Mouse (Mus musculus): ENCODE measurements at regions not wholly inside any gene's neighbourhood (a gene's known extent, or its start where the extent isn't known, plus 50 kb on each side); places are given as distances from the start of the nearest gene placed in this dataset.

DNA sequence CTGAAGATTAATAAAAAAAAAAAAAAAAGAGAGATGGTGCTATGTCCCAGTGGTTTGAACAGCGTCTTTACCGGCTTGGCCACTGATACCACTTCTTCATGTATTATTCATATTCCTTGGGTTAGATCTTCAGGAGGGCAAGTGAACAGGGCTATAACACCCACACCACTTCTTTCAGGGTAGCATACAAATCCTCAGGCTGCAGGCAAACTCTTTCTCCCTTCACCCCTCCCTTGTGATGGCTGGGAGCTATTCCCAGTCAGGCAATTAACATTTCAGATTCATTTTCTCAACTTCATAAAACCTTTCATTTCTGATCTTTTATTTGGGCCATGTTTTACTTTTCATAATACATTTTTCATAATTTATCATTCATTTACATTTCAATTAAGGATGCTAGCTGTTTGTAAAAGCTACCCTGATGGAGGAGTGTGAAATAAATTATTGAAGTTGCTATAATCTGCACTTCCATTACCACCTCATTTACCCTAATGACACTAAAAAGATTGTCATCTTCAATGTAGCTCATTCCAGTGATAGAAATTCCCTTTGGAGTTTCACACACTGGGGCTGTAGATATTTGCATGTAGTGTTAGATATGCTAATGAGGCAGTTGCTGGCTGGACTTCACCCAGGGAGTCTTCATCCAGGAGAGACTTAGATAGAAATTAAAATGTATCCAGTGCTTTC is 2558.3 kb upstream of the Gm6569 start:
- Histone ChIP-seq H3K4me1 (ENCODE audit: control insufficient read depth, insufficient read depth, low read length) (no peaks in the 10 kb centered on the region), H3K4me3 (ENCODE audit: control insufficient read depth, low read depth, low read length) (no peak overlapping the region), H3K27ac (ENCODE audit: control insufficient read depth, insufficient read depth, low read depth, low read length) (no peak overlapping the region), H3K27me3 (ENCODE audit: control insufficient read depth, insufficient read depth, low read length) (no peaks in the 10 kb centered on the region), H3K36me3 (ENCODE audit: control insufficient read depth, insufficient read depth, low read length) (no peaks in the 10 kb centered on the region)
- TF ChIP-seq POLR2A (IDR thresholded peaks at IDR 0.05; ENCODE audit: control insufficient read depth, low read depth, low read length) (no peak), CTCF (IDR thresholded peaks at IDR 0.05; ENCODE audit: control insufficient read depth, insufficient read depth, insufficient replicate concordance, low read depth, low read length) (no peak)

- TF ChIP-seq POLR2A (IDR thresholded peaks at IDR 0.05; ENCODE audit: control insufficient read depth, low read depth, low read length) = no peak
- Histone ChIP-seq H3K27ac (ENCODE audit: control insufficient read depth, insufficient read depth, low read depth, low read length) (no peak overlapping the region), H3K27me3 (ENCODE audit: control insufficient read depth, insufficient read depth, low read length) (no peaks in the 10 kb centered on the region), H3K4me1 (ENCODE audit: control insufficient read depth, insufficient read depth, low read length) (no peaks in the 10 kb centered on the region), H3K36me3 (ENCODE audit: control insufficient read depth, insufficient read depth, low read length) (no peaks in the 10 kb centered on the region), H3K4me3 (ENCODE audit: control insufficient read depth, low read depth, low read length) (no peak overlapping the region)
Measured at GRCm38 (mm10) chr15:71276566-71276912, 2557.8 kb upstream of the Gm6569 start.

- Histone ChIP-seq H3K36me3 (ENCODE audit: control insufficient read depth, insufficient read depth, low read length) (no peaks in the 10 kb centered on the region), H3K4me1 (ENCODE audit: control insufficient read depth, insufficient read depth, low read length) (no peaks in the 10 kb centered on the region)
Measured at GRCm38 (mm10) chr15:71277388-71277787, 2557.0 kb upstream of the Gm6569 start.

GRCm38 (mm10) chr15:71283775-71284174 is 2550.6 kb upstream of the Gm6569 start:
- no peaks in the 10 kb centered on the region for H3K36me3 ChIP-seq (ENCODE audit: control insufficient read depth, insufficient read depth, low read length)
- H3K27ac ChIP-seq (ENCODE audit: control insufficient read depth, insufficient read depth, low read depth, low read length) = no peak overlapping the region
- H3K4me1 ChIP-seq (ENCODE audit: control insufficient read depth, insufficient read depth, low read length) = no peaks in the 10 kb centered on the region
- H3K4me3 ChIP-seq (ENCODE audit: control insufficient read depth, low read depth, low read length) = no peak overlapping the region
- no peaks in the 10 kb centered on the region for H3K27me3 ChIP-seq (ENCODE audit: control insufficient read depth, insufficient read depth, low read length)
- TF ChIP-seq CTCF (IDR thresholded peaks at IDR 0.05; ENCODE audit: control insufficient read depth, insufficient read depth, insufficient replicate concordance, low read depth, low read length) (no peak), POLR2A (IDR thresholded peaks at IDR 0.05; ENCODE audit: control insufficient read depth, low read depth, low read length) (no peak)

More at GRCm38 (mm10) chr15:71277388-71277787, 2557.0 kb upstream of the Gm6569 start:
- H3K27ac ChIP-seq (ENCODE audit: control insufficient read depth, insufficient read depth, low read depth, low read length) = no peak overlapping the region
- no peak overlapping the region for H3K4me3 ChIP-seq (ENCODE audit: control insufficient read depth, low read depth, low read length)
- no peak for TF ChIP-seq POLR2A (IDR thresholded peaks at IDR 0.05; ENCODE audit: control insufficient read depth, low read depth, low read length)
- TF ChIP-seq CTCF (IDR thresholded peaks at IDR 0.05; ENCODE audit: control insufficient read depth, insufficient read depth, insufficient replicate concordance, low read depth, low read length) = no peak
- H3K27me3 ChIP-seq (ENCODE audit: control insufficient read depth, insufficient read depth, low read length) = no peaks in the 10 kb centered on the region

- Histone ChIP-seq H3K4me3 (ENCODE audit: control insufficient read depth, low read depth, low read length) (no peak overlapping the region), H3K36me3 (ENCODE audit: control insufficient read depth, insufficient read depth, low read length) (no peaks in the 10 kb centered on the region), H3K4me1 (ENCODE audit: control insufficient read depth, insufficient read depth, low read length) (no peaks in the 10 kb centered on the region), H3K27me3 (ENCODE audit: control insufficient read depth, insufficient read depth, low read length) (no peaks in the 10 kb centered on the region), H3K27ac (ENCODE audit: control insufficient read depth, insufficient read depth, low read depth, low read length) (no peak overlapping the region)
- TF ChIP-seq CTCF (IDR thresholded peaks at IDR 0.05; ENCODE audit: control insufficient read depth, insufficient read depth, insufficient replicate concordance, low read depth, low read length) = no peak
Measured at GRCm38 (mm10) chr15:71302541-71302940, 2531.8 kb upstream of the Gm6569 start.

- no peaks in the 10 kb centered on the region for H3K4me1 ChIP-seq (ENCODE audit: control insufficient read depth, insufficient read depth, low read length)
- no peak overlapping the region for H3K4me3 ChIP-seq (ENCODE audit: control insufficient read depth, low read depth, low read length)
- H3K36me3 ChIP-seq (ENCODE audit: control insufficient read depth, insufficient read depth, low read length) = no peaks in the 10 kb centered on the region
- TF ChIP-seq POLR2A (IDR thresholded peaks at IDR 0.05; ENCODE audit: control insufficient read depth, low read depth, low read length) (no peak), CTCF (IDR thresholded peaks at IDR 0.05; ENCODE audit: control insufficient read depth, insufficient read depth, insufficient replicate concordance, low read depth, low read length) (peak; percentile 5; the same call in 1 of the 2 replicates)
- H3K27ac ChIP-seq (ENCODE audit: control insufficient read depth, insufficient read depth, low read depth, low read length) = no peak overlapping the region
- H3K27me3 ChIP-seq (ENCODE audit: control insufficient read depth, insufficient read depth, low read length) = no peaks in the 10 kb centered on the region
Measured at GRCm38 (mm10) chr15:71310230-71310629, 2524.1 kb upstream of the Gm6569 start.

DNA sequence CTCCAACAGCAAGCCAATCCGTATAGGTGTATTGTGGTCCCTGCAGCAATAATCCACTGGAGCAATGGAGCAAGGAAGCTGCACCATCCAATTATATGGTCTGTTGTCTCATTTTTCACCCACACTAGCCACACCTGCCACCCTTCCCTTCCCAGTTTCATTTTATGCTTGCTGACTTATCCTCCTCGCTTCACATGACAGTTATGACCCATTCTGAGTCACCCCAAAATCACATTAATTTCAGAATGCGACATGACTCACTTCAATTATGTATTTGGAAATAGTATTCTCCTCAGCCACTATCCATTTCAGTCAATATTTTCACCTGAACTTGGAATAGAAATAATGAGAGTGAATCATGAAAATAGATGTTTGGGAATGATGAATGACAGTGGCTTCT is 2507.8 kb upstream of the Gm6569 start:
- TF ChIP-seq POLR2A (IDR thresholded peaks at IDR 0.05; ENCODE audit: control insufficient read depth, low read depth, low read length) = no peak
- no peak for TF ChIP-seq CTCF (IDR thresholded peaks at IDR 0.05; ENCODE audit: control insufficient read depth, insufficient read depth, insufficient replicate concordance, low read depth, low read length)
- no peak overlapping the region for H3K27ac ChIP-seq (ENCODE audit: control insufficient read depth, insufficient read depth, low read depth, low read length)

More for the DNA sequence above, 2507.8 kb upstream of the Gm6569 start:
- no peaks in the 10 kb centered on the region for H3K27me3 ChIP-seq (ENCODE audit: control insufficient read depth, insufficient read depth, low read length)
- no peaks in the 10 kb centered on the region for H3K36me3 ChIP-seq (ENCODE audit: control insufficient read depth, insufficient read depth, low read length)
- no peak overlapping the region for H3K4me3 ChIP-seq (ENCODE audit: control insufficient read depth, low read depth, low read length)
- H3K4me1 ChIP-seq (ENCODE audit: control insufficient read depth, insufficient read depth, low read length) = no peaks in the 10 kb centered on the region

Data from testis, adult 2 months (tissue).